Mouse (Mus musculus): ENCODE data around the gene 1700102P08Rik.
A peak's percentile ranks its signal among the peaks of the same experiment; 100 is the strongest.

Gene 1700102P08Rik

DNA sequence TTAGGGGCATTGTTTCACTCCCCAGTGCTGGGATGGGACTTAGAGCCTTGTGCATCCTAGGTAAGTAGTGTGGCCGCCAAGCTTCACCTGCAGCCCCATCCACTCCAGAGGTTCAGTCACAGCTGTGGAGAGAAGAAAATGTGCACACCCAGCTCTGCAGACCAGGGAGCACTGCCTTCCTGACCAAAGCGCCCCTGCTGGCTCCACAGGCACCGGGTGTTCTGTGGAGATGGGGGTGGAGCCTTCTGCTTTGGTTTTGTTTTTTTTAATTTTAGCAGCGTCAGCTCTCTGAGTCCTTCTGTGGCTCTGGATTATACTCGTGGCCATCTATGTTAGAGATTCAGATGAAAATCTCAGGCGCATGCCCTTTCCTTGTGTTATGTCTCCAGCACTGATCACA lies 3.4 kb upstream of the 1700102P08Rik start:
- H3K36me3 ChIP-seq (ENCODE audit: control insufficient read depth, insufficient read depth, low read length, poor library complexity, severe bottlenecking), result peaks cover 37% of the 10 kb centered on the region
- no peak for DNase-seq (ENCODE audit: low read depth, low spot score)
- no peaks in the 10 kb centered on the region for H3K27me3 ChIP-seq (ENCODE audit: control insufficient read depth, insufficient read depth, low read length, poor library complexity, severe bottlenecking)

DNA sequence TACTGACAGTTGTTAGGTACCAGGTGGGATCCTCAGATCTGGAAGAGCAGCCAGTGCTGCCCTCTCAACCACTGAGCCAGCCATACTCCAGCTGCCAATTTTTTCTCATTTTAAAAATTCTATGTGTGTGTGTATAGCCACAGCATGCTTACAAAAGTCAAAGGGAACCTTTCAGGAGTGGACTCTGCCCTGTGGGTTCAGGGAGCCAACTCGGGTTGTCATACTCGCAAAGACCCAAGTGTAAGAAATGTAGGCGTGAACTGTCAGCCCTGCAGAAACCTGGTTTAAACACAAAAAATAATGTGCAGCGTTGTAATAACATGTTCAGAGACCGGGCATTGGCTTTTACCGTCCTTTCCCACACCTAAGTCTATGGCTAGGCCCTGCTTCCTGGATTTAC lies 1.6 kb downstream of the 1700102P08Rik start:
- Histone ChIP-seq H3K36me3 (ENCODE audit: control insufficient read depth, insufficient read depth, low read length, poor library complexity, severe bottlenecking) (peaks cover 19% of the 10 kb centered on the region), H3K27me3 (ENCODE audit: control insufficient read depth, insufficient read depth, low read length, poor library complexity, severe bottlenecking) (no peaks in the 10 kb centered on the region)
- no peak for DNase-seq (ENCODE audit: low read depth, low spot score)

DNA sequence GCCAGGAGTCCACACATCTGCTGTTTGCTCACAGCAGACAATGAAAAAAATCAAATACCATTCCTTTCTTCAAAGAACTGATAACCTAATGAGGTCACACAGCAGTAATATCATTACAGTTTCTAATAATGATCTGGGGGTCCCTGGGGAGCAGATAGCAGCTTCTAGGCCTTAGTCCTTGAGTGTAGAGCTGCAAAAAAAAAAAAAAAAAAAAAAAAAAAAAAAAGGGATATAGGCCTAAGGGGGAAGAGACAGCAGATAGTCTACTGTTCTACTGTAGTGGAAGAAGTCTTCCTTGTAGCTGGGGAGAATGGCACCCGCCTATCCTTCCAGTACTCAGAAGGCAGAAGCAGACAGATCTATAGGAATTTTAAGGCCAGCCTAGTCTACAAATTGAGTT lies 2.8 kb downstream of the 1700102P08Rik start:
- H3K36me3 ChIP-seq (ENCODE audit: control insufficient read depth, insufficient read depth, low read length, poor library complexity, severe bottlenecking), result peaks cover 15% of the 10 kb centered on the region
- no peak for DNase-seq (ENCODE audit: low read depth, low spot score)
- H3K27me3 ChIP-seq (ENCODE audit: control insufficient read depth, insufficient read depth, low read length, poor library complexity, severe bottlenecking), result no peaks in the 10 kb centered on the region

DNA sequence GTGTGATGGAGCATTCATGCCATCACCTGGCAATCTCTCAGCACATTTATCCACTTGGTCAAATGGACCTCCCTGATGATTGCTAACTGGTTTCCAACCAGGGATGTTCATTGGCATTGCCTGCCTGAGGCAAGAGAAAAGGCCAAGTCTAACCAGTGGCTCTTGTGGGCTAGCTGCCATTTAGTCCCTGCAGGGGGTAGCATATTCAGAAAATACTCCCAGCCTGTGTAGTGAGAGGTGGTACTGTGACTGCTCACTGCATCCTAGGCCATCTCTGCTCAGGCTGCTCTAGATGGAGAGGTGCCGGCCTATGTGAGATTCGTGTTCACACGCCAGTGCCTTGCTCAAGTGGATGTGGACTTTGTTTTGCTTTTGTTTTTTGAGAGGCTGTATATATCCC lies 5.7 kb downstream of the 1700102P08Rik start:
- H3K27me3 ChIP-seq (ENCODE audit: control insufficient read depth, insufficient read depth, low read length, poor library complexity, severe bottlenecking), result no peaks in the 10 kb centered on the region
- no peak for DNase-seq (ENCODE audit: low read depth, low spot score)
- peaks cover 3% of the 10 kb centered on the region; the same call in 1 of the 2 replicates for H3K36me3 ChIP-seq (ENCODE audit: control insufficient read depth, insufficient read depth, low read length, poor library complexity, severe bottlenecking)

DNA sequence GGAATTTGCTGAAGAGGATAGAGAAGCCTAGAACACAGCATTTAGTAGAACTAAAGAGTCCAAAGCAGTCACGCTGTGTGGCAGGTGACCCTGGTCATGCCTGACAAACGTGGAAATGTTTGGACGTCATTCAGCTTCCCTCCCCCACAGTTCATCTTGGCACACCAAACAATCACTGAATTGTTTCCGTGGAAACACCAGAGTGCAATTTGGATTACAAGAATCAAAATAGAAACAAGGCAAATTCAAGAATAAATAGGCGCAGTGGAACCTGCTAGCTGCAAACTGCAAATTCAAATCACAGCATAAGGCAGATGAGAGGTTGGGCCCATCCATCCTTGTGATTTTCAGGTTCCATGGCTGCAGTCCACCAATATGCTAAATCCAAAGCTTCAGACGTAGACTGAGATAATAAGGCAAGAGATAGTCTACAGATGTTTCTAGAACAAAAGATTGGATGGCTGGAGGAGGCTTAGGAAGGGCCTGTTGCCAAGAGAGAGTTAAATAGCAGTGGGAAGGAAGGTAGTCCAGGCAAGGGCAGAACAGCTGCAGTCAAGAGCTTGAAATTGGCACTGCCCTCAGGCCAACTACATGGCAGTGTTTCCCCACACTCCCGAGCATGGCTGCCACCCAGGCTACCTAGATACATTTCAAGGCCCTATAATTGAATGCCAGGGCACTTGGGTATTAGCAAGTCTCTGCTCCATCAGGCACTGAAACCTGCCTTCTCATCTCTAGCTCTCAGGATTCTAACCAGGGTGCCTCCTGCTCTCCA lies 8.8 kb downstream of the 1700102P08Rik start:
- DNase-seq (ENCODE audit: low read depth, low spot score), result no peak

DNA sequence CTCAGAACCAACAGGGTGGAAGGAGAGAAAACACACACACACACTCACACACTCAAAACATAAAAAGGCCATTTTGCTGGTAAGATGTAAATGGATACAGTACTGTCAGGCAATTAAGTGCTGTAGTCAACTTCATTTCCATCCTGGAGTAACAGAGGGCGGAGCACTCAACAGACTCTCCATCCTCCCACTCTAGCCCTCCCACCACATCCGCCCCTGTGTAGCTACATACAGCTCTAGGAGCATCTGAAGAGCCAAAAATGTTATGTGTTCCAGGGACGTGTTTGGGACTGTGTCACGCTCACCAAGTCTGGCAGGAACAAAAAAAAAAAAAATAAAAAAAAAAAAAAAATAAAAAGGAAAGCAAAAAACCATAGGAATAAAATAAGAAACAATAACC lies 10.5 kb downstream of the 1700102P08Rik start:
- Histone ChIP-seq H3K27me3 (ENCODE audit: control insufficient read depth, insufficient read depth, low read length, poor library complexity, severe bottlenecking) (no peaks in the 10 kb centered on the region; the same call in 1 of the 2 replicates), H3K36me3 (ENCODE audit: control insufficient read depth, insufficient read depth, low read length, poor library complexity, severe bottlenecking) (no peaks in the 10 kb centered on the region)
- DNase-seq (ENCODE audit: low read depth, low spot score), result no peak

More for the DNA sequence above, 8.8 kb downstream of the 1700102P08Rik start:
- no peaks in the 10 kb centered on the region for H3K36me3 ChIP-seq (ENCODE audit: control insufficient read depth, insufficient read depth, low read length, poor library complexity, severe bottlenecking)
- no peaks in the 10 kb centered on the region for H3K27me3 ChIP-seq (ENCODE audit: control insufficient read depth, insufficient read depth, low read length, poor library complexity, severe bottlenecking)

DNA sequence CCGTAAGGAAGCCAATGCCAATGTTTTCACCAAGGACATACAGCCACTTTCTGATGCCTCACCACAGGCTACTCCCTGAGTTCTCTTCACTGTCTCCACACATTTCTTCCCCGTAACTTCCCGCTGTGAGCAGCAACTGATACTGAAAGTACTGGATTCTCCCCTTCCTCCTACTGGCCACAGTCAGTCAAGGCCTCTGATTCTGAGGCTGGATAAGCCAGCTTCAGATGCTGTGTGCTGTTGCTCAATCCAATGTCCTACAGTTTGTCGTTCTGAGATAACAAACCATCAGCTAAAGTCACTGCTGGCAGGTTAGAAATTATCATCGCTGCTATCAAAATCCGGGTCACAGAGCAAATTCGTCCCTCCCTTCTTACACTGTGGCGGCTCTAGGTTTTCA lies 11.8 kb downstream of the 1700102P08Rik start:
- DNase-seq (ENCODE audit: low read depth, low spot score), result no peak
- H3K36me3 ChIP-seq (ENCODE audit: control insufficient read depth, insufficient read depth, low read length, poor library complexity, severe bottlenecking), result no peaks in the 10 kb centered on the region

DNA sequence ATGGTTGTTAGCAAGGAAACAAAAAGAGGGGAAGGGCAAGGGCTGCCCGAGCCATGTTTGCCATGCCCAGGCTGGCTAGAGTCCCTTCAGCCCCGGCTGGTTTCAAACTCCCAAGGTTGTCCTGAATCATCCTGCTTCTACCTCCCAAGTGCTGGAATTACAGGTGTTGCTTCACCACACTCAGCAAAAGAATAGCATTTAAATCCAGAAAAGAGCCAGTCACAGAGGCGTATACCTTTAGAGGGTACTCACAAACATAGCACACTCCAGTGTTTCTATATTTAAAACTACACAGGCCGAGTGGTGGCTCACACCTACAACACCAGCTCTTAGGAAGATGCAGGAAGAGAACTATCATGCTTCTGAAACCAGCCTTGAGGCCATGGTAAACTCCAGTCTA lies 16.9 kb downstream of the 1700102P08Rik start:
- no peak for DNase-seq (ENCODE audit: low read depth, low spot score)
- Histone ChIP-seq H3K27me3 (ENCODE audit: control insufficient read depth, insufficient read depth, low read length, poor library complexity, severe bottlenecking) (no peaks in the 10 kb centered on the region; the same call in 1 of the 2 replicates), H3K36me3 (ENCODE audit: control insufficient read depth, insufficient read depth, low read length, poor library complexity, severe bottlenecking) (no peaks in the 10 kb centered on the region)

More for the DNA sequence above, 11.8 kb downstream of the 1700102P08Rik start:
- no peaks in the 10 kb centered on the region; the same call in 1 of the 2 replicates for H3K27me3 ChIP-seq (ENCODE audit: control insufficient read depth, insufficient read depth, low read length, poor library complexity, severe bottlenecking)

DNA sequence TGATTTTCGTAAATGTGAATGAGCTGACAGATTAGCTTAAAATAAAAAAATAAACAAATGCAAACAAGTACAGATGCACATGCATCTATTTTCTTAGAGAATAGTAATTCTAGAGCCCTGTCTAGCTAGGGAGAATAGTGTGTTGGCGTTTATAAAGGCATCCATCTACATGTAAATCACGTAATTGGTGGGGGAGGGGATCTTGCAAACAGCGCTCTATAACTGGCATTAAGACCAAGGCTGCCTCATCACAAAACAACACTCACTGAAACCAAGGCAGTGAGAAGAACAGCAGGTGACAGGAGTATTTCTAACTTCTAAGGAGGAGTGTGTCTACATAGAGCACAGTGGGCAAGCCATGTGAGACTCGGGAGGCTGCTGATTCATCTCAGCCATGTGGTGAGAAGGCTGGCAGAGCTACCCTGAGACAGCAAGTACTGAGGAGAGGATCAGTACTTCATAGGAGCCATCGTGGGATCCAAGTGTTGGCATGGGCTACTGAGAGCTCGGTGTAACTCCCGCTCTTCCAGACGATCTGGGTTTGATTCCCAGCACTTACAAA lies 18.9 kb downstream of the 1700102P08Rik start:
- Histone ChIP-seq H3K36me3 (ENCODE audit: control insufficient read depth, insufficient read depth, low read length, poor library complexity, severe bottlenecking) (no peaks in the 10 kb centered on the region), H3K27me3 (ENCODE audit: control insufficient read depth, insufficient read depth, low read length, poor library complexity, severe bottlenecking) (no peaks in the 10 kb centered on the region; the same call in 1 of the 2 replicates)
- DNase-seq (ENCODE audit: low read depth, low spot score), result no peak

DNA sequence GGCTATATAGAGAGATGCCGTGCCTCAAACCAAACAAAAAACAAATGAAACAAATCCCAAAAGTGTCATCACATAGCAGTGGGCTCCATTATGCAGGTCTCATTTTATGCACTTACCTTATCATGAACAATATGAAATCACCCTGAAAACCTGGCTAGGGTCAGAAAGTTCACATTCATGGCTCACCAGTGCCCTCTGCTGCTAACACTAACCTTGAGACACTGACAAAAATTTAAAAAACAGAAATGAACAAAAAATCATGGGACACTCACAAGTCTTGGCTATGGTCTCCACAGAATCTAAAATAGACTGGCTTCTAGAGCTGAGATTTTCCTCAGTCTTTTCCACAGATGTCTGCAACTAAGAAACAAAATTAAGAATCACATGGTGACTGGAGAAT lies 19.6 kb downstream of the 1700102P08Rik start:
- Histone ChIP-seq H3K36me3 (ENCODE audit: control insufficient read depth, insufficient read depth, low read length, poor library complexity, severe bottlenecking) (no peaks in the 10 kb centered on the region), H3K27me3 (ENCODE audit: control insufficient read depth, insufficient read depth, low read length, poor library complexity, severe bottlenecking) (no peaks in the 10 kb centered on the region; the same call in 1 of the 2 replicates)
- DNase-seq (ENCODE audit: low read depth, low spot score), result peak; percentile 50

DNA sequence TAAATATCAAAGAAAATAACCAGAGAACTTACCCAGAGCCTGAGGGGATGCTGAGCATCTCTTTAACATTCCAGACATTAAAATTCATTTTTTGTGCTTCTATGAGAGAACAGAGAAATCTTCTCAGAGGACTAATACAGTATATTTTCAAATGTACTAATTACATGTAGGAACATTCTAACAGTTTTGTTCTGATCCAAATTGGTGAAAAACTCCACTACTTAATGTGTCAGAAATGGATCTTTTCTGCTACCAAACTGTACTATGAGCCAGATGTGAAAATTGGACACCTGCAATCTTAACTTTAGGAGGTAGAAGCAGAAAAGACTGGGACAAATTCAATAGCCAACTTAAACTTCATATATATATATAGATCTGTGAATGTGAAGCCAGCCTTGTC lies 35.8 kb downstream of the 1700102P08Rik start, which contains the start of gene Ccdc36:
Ccdc36 (minus strand) TSS at position 101 of the 400 bp plus-strand sequence.
- no peak for DNase-seq (ENCODE audit: low read depth, low spot score)
- H3K27me3 ChIP-seq (ENCODE audit: control insufficient read depth, insufficient read depth, low read length, poor library complexity, severe bottlenecking), result no peaks in the 10 kb centered on the region
- no peaks in the 10 kb centered on the region for H3K36me3 ChIP-seq (ENCODE audit: control insufficient read depth, insufficient read depth, low read length, poor library complexity, severe bottlenecking)

DNA sequence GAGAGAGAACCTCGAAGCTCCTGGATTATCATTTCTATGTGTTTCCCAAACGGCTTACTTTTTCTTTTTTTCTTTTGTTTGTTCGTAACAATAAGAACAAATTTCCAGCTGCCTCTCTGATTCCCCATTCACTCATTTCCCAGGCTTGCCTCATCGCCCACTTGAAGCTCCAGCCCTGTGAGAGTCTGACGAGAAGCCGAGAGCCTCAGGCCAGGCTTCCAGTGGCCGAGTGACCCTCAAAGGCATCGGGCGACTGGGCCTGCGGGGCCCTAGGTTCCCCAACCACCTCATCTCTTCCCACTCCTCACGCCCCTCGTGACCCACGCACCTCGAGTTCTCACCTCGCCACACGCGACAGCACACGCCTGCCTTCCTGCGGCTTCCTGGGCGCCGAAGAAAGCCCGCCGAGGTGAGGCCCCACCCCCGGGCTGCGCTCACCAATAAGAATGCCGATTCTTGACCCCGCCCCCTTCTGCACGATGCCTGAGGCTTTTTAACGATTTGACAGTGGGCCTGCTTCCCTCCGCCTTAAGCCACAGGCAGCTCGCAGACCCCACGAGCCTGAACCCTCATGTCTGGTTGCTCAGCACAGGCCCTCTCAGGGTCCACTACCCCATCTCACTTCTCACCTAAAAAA lies 38.9 kb downstream of the 1700102P08Rik start:
- DNase-seq (ENCODE audit: low read depth, low spot score), result peak; percentile 46
- H3K36me3 ChIP-seq (ENCODE audit: control insufficient read depth, insufficient read depth, low read length, poor library complexity, severe bottlenecking), result no peaks in the 10 kb centered on the region
- H3K27me3 ChIP-seq (ENCODE audit: control insufficient read depth, insufficient read depth, low read length, poor library complexity, severe bottlenecking), result no peaks in the 10 kb centered on the region

DNA sequence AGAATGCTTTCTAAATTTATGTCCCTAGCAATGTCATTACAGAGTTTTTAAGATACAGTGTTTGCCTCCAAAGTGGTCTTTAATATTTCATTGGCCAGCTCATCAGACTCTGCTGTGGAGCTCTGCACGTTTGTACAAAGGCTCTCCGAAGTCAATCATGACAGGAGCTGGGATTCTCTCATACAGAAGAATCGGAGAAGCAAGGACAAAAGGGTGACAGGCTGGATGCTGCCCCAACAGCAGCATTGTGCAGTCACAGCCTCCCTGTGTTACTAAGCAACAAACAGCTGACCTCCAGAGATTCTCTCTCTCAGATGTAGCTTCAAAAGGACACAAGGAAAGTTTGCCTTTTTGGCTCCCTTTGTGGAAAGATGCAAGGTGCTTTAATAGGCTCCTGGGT lies 43.6 kb downstream of the 1700102P08Rik start, which contains the start of gene BC048562:
BC048562 (plus strand) TSS at position 301 of the 400 bp plus-strand sequence.
- DNase-seq (ENCODE audit: low read depth, low spot score), result no peak
- H3K36me3 ChIP-seq (ENCODE audit: control insufficient read depth, insufficient read depth, low read length, poor library complexity, severe bottlenecking), result no peaks in the 10 kb centered on the region
- H3K27me3 ChIP-seq (ENCODE audit: control insufficient read depth, insufficient read depth, low read length, poor library complexity, severe bottlenecking), result no peaks in the 10 kb centered on the region

DNA sequence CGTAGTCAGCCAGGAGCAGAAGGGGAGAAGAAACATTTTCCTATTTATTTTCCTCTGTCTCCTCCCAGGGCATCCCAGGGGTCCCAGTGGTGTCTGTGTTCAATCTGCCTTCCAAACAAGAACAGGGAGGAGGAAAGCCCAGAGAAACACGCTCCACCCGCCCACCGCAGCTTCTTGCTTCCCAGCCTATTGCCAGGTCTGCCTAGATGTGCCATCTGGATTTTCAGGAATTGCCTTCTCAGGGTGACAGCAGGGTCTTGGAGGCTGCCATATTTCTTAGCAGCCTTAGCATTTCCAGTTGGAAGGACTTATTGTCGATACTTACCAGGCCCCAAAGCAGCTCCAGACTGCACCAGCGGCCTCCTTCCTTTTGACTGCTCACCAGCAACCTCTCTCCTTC lies 46.6 kb downstream of the 1700102P08Rik start:
- Histone ChIP-seq H3K27me3 (ENCODE audit: control insufficient read depth, insufficient read depth, low read length, poor library complexity, severe bottlenecking) (no peaks in the 10 kb centered on the region), H3K36me3 (ENCODE audit: control insufficient read depth, insufficient read depth, low read length, poor library complexity, severe bottlenecking) (no peaks in the 10 kb centered on the region)
- DNase-seq (ENCODE audit: low read depth, low spot score), result no peak

DNA sequence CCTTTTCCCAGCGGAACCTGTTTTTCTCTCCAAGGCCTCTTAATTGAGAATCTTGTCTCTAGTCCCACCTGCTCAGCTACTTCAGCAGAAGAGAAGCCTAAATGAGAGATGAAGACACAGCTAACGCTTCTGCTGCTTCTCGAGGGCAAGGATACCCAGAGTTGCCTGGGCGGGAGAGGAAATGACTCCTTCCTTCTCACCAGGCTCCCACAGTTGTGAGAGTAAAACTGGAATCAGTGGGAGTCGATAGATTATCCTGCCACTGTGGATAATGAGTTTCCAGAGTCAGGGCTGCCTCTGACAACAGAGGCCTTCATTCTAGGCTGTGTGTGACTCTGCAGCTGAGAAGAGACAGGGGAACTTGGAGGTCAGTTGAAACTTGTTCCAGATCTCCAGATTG lies 47.9 kb downstream of the 1700102P08Rik start:
- H3K36me3 ChIP-seq (ENCODE audit: control insufficient read depth, insufficient read depth, low read length, poor library complexity, severe bottlenecking), result no peaks in the 10 kb centered on the region
- no peak for DNase-seq (ENCODE audit: low read depth, low spot score)
- no peaks in the 10 kb centered on the region for H3K27me3 ChIP-seq (ENCODE audit: control insufficient read depth, insufficient read depth, low read length, poor library complexity, severe bottlenecking)

All from splenic B cell, adult 2 months (primary cell).